Mouse (Mus musculus): Measurements from ENCODE around the gene Cd86.

GRCm38 (mm10) chr16:36642696-36643046 lies 23.2 kb downstream of the Cd86 start:
- no peak for TF ChIP-seq CTCF (IDR thresholded peaks at IDR 0.05; ENCODE audit: insufficient read depth, low read length)
- TF ChIP-seq POLR2A (IDR thresholded peaks at IDR 0.05; ENCODE audit: borderline replicate concordance, extremely low read depth, low read depth, low read length), result no peak

All from lung, adult 2 months (tissue).